Mouse (Mus musculus) megakaryocyte, embryonic 14.5 days (primary cell): ENCODE measurements around the gene Tcl1b5. TPM values are rescaled to one million over a fixed set of nuclear protein-coding genes. Genes with fewer than 3 reads are reported as not detected.

Source experiments
- H3K27me3 ChIP-seq: replicated peaks from 2 replicates; pipeline ENCODE3; 2012; ENCODE audit warnings: inconsistent platforms
- H3K36me3 ChIP-seq: replicated peaks from 2 replicates; pipeline ENCODE3; 2012; ENCODE audit warnings: low read length, inconsistent platforms, mixed read lengths
- H3K4me1 ChIP-seq: 2 replicates; pipeline ENCODE4 v1.6.1; 2012; ENCODE audit warnings: inconsistent platforms
- H3K4me3 ChIP-seq: replicated peaks from 2 replicates; pipeline ENCODE3; 2012; ENCODE audit warnings: moderate library complexity, mild to moderate bottlenecking, inconsistent platforms
- H3K9me3 ChIP-seq: 2 replicates; pipeline ENCODE4 v1.6.1; 2012; ENCODE audit warnings: inconsistent platforms
- FLI1 ChIP-seq: IDR thresholded peaks from 2 replicates; pipeline ENCODE4 v1.6.1; 2012; ENCODE audit warnings: low read length, inconsistent platforms, mixed read lengths
- GATA1 ChIP-seq: IDR thresholded peaks from 3 replicates; pipeline ENCODE4 v1.6.1; 2012; ENCODE audit warnings: mixed read lengths, low read length, inconsistent platforms, borderline replicate concordance
- polyA plus RNA-seq: library from polyadenylated mRNA; stranded (reverse); fragments of >175 nt; gene quantifications from 2 replicates; pipeline ENCODE4 v1.2.3, GENCODE M21; 2012; ENCODE audit warnings: low replicate concordance; ENCODE audit not compliant: insufficient read depth

Tcl1b5 gene
- polyA plus RNA-seq, 1 experiment: not detected

- peaks cover 8% of the 10 kb centered on the region for H3K9me3 ChIP-seq
- TF ChIP-seq FLI1 (no peak), GATA1 (no peak)
- no peaks in the 10 kb centered on the region for H3K4me1 ChIP-seq
- no peaks in the 10 kb centered on the region for H3K27me3 ChIP-seq
- no peak overlapping the region for H3K4me3 ChIP-seq
- no peaks in the 10 kb centered on the region for H3K36me3 ChIP-seq
Observed at GRCm38 (mm10) chr12:105208441-105208840, 32.3 kb downstream of the Tcl1b5 start.

GRCm38 (mm10) chr12:105209231-105209630 is 33.1 kb downstream of the Tcl1b5 start:
- H3K4me3 ChIP-seq: no peak overlapping the region
- no peaks in the 10 kb centered on the region for H3K27me3 ChIP-seq
- TF ChIP-seq FLI1: no peak
- no peak for TF ChIP-seq GATA1
- no peaks in the 10 kb centered on the region for H3K36me3 ChIP-seq
- H3K9me3 ChIP-seq: peaks cover 8% of the 10 kb centered on the region
- no peaks in the 10 kb centered on the region for H3K4me1 ChIP-seq

DNA sequence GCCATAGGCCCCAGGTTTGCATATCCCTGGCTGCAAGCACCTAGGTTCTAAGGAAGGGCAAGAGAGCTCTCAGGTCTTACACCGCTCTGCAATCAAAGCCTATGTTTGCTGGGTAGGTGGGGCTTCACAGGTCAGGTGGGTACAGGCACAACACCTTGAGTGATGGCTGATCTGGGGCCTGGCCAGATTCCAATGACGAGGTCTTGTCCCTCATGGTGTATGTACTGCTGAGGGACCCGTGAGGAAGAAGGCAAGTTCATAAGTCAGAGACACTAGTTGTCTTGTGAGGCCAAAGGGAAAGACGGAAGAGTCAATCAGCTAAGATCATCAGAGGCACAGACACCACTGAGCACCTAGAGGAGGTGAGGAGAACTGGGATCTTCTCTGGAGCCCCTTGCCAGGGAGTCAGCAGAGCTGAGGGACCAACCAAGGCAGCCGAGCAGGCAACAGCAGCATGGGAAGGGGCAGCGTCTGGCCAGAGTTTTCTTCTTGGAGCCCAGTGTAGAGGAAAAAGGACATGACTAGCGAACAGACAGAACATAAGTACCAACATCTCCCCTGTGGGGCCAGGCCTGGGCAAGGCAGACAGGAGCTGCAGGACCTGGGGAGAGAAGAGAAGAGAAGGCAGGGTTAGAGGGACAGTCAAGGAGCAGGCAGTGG is 41.1 kb downstream of the Tcl1b5 start:
- TF ChIP-seq FLI1 (no peak), GATA1 (no peak)
- no peak overlapping the region for H3K4me3 ChIP-seq
- no peaks in the 10 kb centered on the region for H3K27me3 ChIP-seq
- no peaks in the 10 kb centered on the region for H3K4me1 ChIP-seq
- peaks cover 5% of the 10 kb centered on the region for H3K9me3 ChIP-seq
- no peaks in the 10 kb centered on the region for H3K36me3 ChIP-seq

DNA sequence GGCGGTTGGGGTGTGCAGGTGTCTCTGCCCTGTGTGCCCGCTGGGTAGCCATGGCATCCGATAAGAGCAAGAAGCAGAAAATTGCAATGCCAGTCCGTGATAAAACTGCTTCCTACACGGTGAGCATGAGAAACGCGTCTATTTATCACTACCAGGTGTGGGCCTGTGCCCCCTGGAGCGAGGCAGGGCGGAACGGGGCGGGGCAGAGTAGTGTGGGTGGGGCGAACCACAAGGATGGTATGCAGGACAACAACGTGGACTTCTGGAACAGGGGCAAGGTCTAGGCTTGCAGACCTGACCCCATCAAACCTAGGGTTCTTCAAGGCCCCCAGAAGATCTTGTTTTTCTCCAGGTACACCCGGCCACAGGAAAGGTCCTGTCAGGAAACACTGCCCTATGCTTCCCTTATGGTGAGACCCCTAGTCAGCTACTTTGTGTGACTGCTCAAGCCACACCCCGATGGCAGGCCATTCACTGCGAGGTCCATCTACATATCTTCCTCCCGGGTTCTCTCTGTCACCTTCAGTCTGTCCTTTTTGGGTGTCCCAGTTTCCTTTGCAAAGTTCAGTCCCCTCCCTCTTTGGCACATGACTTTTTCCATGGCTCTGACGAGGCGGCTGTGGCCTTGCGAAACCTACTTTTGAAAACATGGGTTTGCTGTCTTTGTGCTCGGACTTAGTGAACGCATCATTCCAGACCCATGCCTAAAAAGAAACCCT is 46.6 kb downstream of the Tcl1b5 start, which contains the start of gene Tcl1:
Gene Tcl1, minus strand, starts transcription at position 193 of the 719 bp plus-strand sequence.
- H3K4me3 ChIP-seq: peak within 1 kb of the TSS; percentile 14
- H3K9me3 ChIP-seq: peaks cover 17% of the 10 kb centered on the region
- no peaks in the 10 kb centered on the region for H3K36me3 ChIP-seq
- no peaks in the 10 kb centered on the region for H3K4me1 ChIP-seq
- H3K27me3 ChIP-seq: no peaks in the 10 kb centered on the region
- no peak for TF ChIP-seq FLI1
- TF ChIP-seq GATA1: no peak

DNA sequence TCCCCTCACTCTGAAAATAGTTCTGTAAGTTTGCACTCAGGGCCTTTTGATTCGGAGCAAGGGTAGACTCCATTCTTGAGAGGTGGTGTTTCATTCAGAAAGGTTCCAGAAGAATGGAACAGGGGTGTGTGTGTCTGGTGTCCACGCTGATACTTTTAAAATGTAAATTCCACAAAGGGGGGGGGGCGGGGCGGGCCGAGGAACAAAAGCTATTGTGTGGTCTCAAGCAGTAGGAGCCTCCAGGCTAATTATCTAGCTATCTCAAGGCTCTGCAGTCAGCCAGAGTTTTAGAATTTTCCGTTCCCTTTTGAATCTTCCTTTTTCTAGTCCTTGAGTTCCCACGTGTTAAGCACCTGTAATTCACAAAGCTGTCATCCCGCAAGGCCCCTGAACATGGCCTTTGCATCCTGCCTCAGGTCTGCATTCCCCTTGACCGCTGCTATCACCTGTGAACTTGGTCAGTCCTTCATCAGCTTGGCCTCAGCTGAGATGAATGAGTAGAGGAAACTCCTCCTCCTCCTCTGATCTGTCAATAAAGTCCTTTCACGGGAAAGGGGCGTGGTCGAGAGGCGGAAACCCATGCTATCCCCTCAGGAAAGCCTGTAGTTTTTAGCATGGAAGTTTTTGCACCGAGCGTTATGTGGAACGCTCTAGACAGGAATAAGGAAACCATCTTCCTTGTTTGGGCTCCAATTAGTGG is 48.6 kb downstream of the Tcl1b5 start:
- H3K4me3 ChIP-seq: no peak overlapping the region
- peaks cover 17% of the 10 kb centered on the region for H3K9me3 ChIP-seq
- no peaks in the 10 kb centered on the region for H3K27me3 ChIP-seq
- TF ChIP-seq FLI1 (no peak), GATA1 (no peak)
- no peaks in the 10 kb centered on the region for H3K4me1 ChIP-seq
- no peaks in the 10 kb centered on the region for H3K36me3 ChIP-seq

Other genes starting within 250 kb of the Tcl1b5 start
- gene Syne3, start 166.5 kb upstream of the Tcl1b5 start, polyA plus RNA-seq: 4.2 and 6.8 TPM in 2 replicates
- 46.1 and 131 TPM in 2 replicates for gene Glrx5, start 143.7 kb upstream of the Tcl1b5 start, polyA plus RNA-seq
- gene Tcl1b2, start 30.3 kb upstream of the Tcl1b5 start, polyA plus RNA-seq: not detected in 2 replicates
- gene Tcl1b1, start 16.7 kb upstream of the Tcl1b5 start, polyA plus RNA-seq: not detected in 2 replicates
- not detected in 2 replicates for gene Tcl1b3, start 14.7 kb downstream of the Tcl1b5 start, polyA plus RNA-seq
- not detected in 2 replicates for gene Tcl1b4, start 25.6 kb downstream of the Tcl1b5 start, polyA plus RNA-seq
- gene Tcl1, start 46.4 kb downstream of the Tcl1b5 start, polyA plus RNA-seq: not detected in 2 replicates
- gene Tunar, start 157.5 kb downstream of the Tcl1b5 start, polyA plus RNA-seq: not detected in 2 replicates